Mouse (Mus musculus) ES-E14 (cell line): ENCODE measurements around the gene Slc16a9.

Experiments
- CHD2 ChIP-seq: IDR thresholded peaks from 2 replicates; pipeline ENCODE4 v1.6.1; 2014; ENCODE audit warnings: mild to moderate bottlenecking, low read depth, low read length, inconsistent platforms
- HCFC1 ChIP-seq: IDR thresholded peaks from 2 replicates; pipeline ENCODE4 v1.6.1; 2012; ENCODE audit warnings: low read length, inconsistent platforms, borderline replicate concordance; ENCODE audit not compliant: insufficient read depth
- MAFK ChIP-seq: IDR thresholded peaks from 2 replicates; pipeline ENCODE4 v1.6.1; 2014; ENCODE audit warnings: mild to moderate bottlenecking, low read depth, low read length, inconsistent platforms; ENCODE audit not compliant: insufficient read depth
- ZC3H11A ChIP-seq: IDR thresholded peaks from 2 replicates; pipeline ENCODE4 v1.6.1; 2012; ENCODE audit warnings: low read depth, mild to moderate bottlenecking, inconsistent platforms, low read length, borderline replicate concordance

DNA sequence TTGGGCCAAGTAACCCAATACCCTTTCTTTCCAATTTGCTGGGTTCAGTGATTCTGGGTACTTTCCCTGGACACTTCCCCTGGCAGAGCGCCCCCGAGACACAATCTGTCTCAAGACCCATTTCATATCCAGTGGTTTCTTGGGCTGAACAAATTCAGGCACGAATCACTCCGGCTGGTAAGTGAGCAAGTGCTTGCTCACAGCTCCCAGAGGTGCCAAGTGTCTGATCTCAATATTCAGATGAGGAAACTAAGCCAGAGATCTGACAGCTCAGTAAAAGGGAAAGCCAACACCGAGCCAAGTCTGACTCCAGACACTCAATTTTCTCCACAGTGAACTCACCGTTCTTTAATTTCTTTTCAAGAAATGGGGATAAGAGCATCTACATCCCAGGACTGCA, 21.6 kb downstream of the Slc16a9 start:
- TF ChIP-seq ZC3H11A (no peak), HCFC1 (no peak), MAFK (no peak), CHD2 (no peak)
